Mouse (Mus musculus): ENCODE results near the gene Bach2. TPM values are rescaled to one million over a fixed set of nuclear protein-coding genes. Genes with fewer than 3 reads are reported as not detected.

Gene Bach2
- polyA plus RNA-seq, 2 experiments, result 0.45 to 0.67 TPM

GRCm38 (mm10) chr4:32549150-32549549 is 310.5 kb downstream of the Bach2 start:
- Histone ChIP-seq H3K9me3 (ENCODE audit: control insufficient read depth, low read length) (no peaks in the 10 kb centered on the region), H3K27ac (no peak overlapping the region), H3K4me2 (ENCODE audit: low read depth) (no peak overlapping the region), H3K4me1 (replicated peaks; ENCODE audit: control insufficient read depth in 2 of 2, insufficient read depth in 2 of 2, low read length in 1 of 2) (no peaks in the 10 kb centered on the region), H3K4me3 (ENCODE audit: insufficient read depth in 1 of 2, low read depth in 2 of 2, low read length in 2 of 2) (no peak overlapping the region), H3K9ac (replicated peaks) (no peak overlapping the region), H3K27me3 (ENCODE audit: control insufficient read depth, insufficient read depth, low read length) (no peaks in the 10 kb centered on the region), H3K36me3 (replicated peaks; ENCODE audit: control insufficient read depth, insufficient read depth, low read depth) (no peaks in the 10 kb centered on the region)
- no peak for TF ChIP-seq EP300 (IDR thresholded peaks at IDR 0.05; ENCODE audit: low read depth)
- no peak for TF ChIP-seq CTCF (IDR thresholded peaks at IDR 0.05; ENCODE audit: low read depth)
- ATAC-seq (ENCODE audit: insufficient read depth), result no peak
- no peak for DNase-seq (ENCODE audit: low read depth in 3 of 3, low spot score in 3 of 3)
- WGBS (ENCODE audit: insufficient replicate concordance), result 56% methylated on average over 1 of the region's 1 CpGs

DNA sequence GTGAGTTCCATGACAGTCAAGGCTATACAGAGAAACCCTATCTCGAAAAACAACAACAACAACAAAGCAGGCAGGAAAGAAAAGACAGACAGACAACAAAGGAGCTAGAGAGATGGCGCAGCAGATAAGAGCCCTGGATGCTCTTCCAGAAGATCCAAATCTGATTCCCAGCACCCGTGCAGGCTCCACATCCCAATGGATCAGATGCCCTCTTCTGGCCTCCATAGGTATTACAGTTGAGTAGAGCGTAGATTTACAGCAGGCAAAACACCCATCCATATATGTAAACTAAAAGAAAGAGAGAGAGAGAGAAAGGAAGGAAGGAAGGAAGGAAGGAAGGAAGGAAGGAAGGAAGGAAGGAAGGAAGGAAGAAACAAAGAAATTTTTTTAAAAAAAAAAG is 312.7 kb downstream of the Bach2 start:
- no peak overlapping the region for H3K4me2 ChIP-seq (ENCODE audit: low read depth)
- no peaks in the 10 kb centered on the region for H3K9me3 ChIP-seq (ENCODE audit: control insufficient read depth, low read length)
- no peak for TF ChIP-seq EP300 (IDR thresholded peaks at IDR 0.05; ENCODE audit: low read depth)
- TF ChIP-seq CTCF (IDR thresholded peaks at IDR 0.05; ENCODE audit: low read depth), result peak; percentile 56
- 42% methylated on average over 4 of the region's 4 CpGs for WGBS (ENCODE audit: insufficient replicate concordance)
- H3K4me1 ChIP-seq (replicated peaks; ENCODE audit: control insufficient read depth in 2 of 2, insufficient read depth in 2 of 2, low read length in 1 of 2), result no peaks in the 10 kb centered on the region
- no peaks in the 10 kb centered on the region for H3K36me3 ChIP-seq (replicated peaks; ENCODE audit: control insufficient read depth, insufficient read depth, low read depth)
- DNase-seq (ENCODE audit: low read depth in 3 of 3, low spot score in 3 of 3) (no peak), ATAC-seq (ENCODE audit: insufficient read depth) (no peak)
- no peak overlapping the region for H3K4me3 ChIP-seq (ENCODE audit: insufficient read depth in 1 of 2, low read depth in 2 of 2, low read length in 2 of 2)
- no peak overlapping the region for H3K9ac ChIP-seq (replicated peaks)
- no peaks in the 10 kb centered on the region for H3K27me3 ChIP-seq (ENCODE audit: control insufficient read depth, insufficient read depth, low read length)
- H3K27ac ChIP-seq, result no peak overlapping the region

GRCm38 (mm10) chr4:32555506-32555905 is 316.9 kb downstream of the Bach2 start:
- H3K9me3 ChIP-seq (ENCODE audit: control insufficient read depth, low read length), result no peaks in the 10 kb centered on the region
- 65% methylated on average over 7 of the region's 7 CpGs for WGBS (ENCODE audit: insufficient replicate concordance)
- 0 out of 4 replicates have a peak, but pooled peaks cover 0 to 2% of the 10 kb centered on the region in 2 experiments for H3K4me1 ChIP-seq (replicated peaks; ENCODE audit: control insufficient read depth in 2 of 2, insufficient read depth in 2 of 2, low read length in 1 of 2)
- no peaks in the 10 kb centered on the region for H3K27me3 ChIP-seq (ENCODE audit: control insufficient read depth, insufficient read depth, low read length)
- no peak for TF ChIP-seq EP300 (IDR thresholded peaks at IDR 0.05; ENCODE audit: low read depth)
- no peak for TF ChIP-seq CTCF (IDR thresholded peaks at IDR 0.05; ENCODE audit: low read depth)
- H3K9ac ChIP-seq (replicated peaks), result no peak overlapping the region
- no peak overlapping the region for H3K27ac ChIP-seq
- ATAC-seq (ENCODE audit: insufficient read depth), result no peak
- no peaks in the 10 kb centered on the region for H3K36me3 ChIP-seq (replicated peaks; ENCODE audit: control insufficient read depth, insufficient read depth, low read depth)
- DNase-seq (ENCODE audit: low read depth in 3 of 3, low spot score in 3 of 3), result no peak
- no peak overlapping the region for H3K4me2 ChIP-seq (ENCODE audit: low read depth)
- no peak overlapping the region for H3K4me3 ChIP-seq (ENCODE audit: insufficient read depth in 1 of 2, low read depth in 2 of 2, low read length in 2 of 2)

DNA sequence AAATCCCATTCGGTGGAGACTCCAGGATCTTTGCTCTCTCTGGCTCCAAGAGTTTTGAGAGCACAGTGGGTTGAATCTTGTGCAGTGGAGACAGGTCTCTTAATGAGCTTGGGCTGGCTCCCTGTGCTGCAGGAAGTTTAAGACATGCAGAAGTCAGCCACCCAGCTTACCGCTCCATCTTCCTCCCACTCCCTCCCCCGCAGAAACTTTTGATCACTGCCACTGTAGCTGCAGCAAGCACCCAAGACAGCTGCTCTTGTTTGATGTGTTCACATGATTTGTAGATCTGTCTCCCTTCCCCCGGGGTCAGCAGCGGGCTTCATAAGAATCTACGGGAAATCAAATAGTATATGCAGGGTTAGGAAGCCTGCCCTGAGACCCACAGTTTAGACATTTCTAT is 321.6 kb downstream of the Bach2 start:
- H3K4me3 ChIP-seq (ENCODE audit: insufficient read depth in 1 of 2, low read depth in 2 of 2, low read length in 2 of 2), result no peak overlapping the region
- no peaks in the 10 kb centered on the region for H3K36me3 ChIP-seq (replicated peaks; ENCODE audit: control insufficient read depth, insufficient read depth, low read depth)
- peaks cover 0 to 9% of the 10 kb centered on the region in 2 experiments; a peak in 1 of 4 replicates for H3K4me1 ChIP-seq (replicated peaks; ENCODE audit: control insufficient read depth in 2 of 2, insufficient read depth in 2 of 2, low read length in 1 of 2)
- DNase-seq (ENCODE audit: low read depth in 3 of 3, low spot score in 3 of 3) (no peak), ATAC-seq (ENCODE audit: insufficient read depth) (no peak)
- H3K4me2 ChIP-seq (ENCODE audit: low read depth), result no peak overlapping the region
- no peaks in the 10 kb centered on the region for H3K27me3 ChIP-seq (ENCODE audit: control insufficient read depth, insufficient read depth, low read length)
- no peak overlapping the region for H3K27ac ChIP-seq
- H3K9ac ChIP-seq (replicated peaks), result no peak overlapping the region
- no peaks in the 10 kb centered on the region for H3K9me3 ChIP-seq (ENCODE audit: control insufficient read depth, low read length)
- 36% methylated on average over 6 of the region's 6 CpGs for WGBS (ENCODE audit: insufficient replicate concordance)
- no peak for TF ChIP-seq CTCF (IDR thresholded peaks at IDR 0.05; ENCODE audit: low read depth)
- no peak for TF ChIP-seq EP300 (IDR thresholded peaks at IDR 0.05; ENCODE audit: low read depth)

DNA sequence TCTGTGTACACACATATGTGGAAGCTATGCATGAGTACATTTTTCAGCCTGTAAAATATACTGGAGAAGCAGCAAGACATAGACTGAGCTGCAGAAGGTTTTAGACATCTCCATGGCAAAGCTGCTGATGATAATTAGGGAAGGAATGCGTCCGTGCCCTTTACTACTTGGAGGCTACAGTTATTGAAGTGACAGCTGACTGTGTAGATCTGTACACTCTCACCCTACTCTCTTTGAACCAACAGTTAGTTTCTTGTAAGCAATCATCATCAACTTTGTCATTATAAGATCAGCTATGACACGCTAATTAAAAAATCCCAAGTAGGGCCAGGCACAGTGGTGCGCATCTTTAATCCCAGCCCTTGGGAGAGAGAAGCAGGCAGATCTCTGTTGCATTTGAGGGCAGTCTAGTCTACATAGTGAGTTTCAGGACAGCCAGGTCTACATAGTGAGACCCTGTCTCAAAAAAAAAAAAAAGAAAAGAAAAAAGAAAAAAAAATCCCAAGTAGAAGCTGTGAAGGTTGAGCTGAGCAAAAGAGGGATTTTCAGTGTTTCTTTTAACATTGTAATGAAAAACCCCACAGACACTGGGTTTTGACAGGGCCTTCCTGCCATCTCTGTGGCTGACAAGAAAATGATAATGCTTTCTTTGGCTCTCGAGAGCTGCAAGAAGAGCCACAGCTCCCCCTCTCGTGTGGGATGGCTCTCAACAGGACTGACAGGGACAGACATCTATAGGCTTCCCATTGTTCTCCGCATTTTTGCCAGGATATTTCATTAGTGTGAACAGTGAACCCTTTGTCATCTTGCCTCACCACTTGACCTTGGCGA is 322.3 kb downstream of the Bach2 start:
- H3K4me1 ChIP-seq (replicated peaks; ENCODE audit: control insufficient read depth in 2 of 2, insufficient read depth in 2 of 2, low read length in 1 of 2), result peaks cover 0 to 9% of the 10 kb centered on the region in 2 experiments; a peak in 1 of 4 replicates
- H3K27ac ChIP-seq, result no peak overlapping the region
- no peak overlapping the region for H3K9ac ChIP-seq (replicated peaks)
- H3K36me3 ChIP-seq (replicated peaks; ENCODE audit: control insufficient read depth, insufficient read depth, low read depth), result no peaks in the 10 kb centered on the region
- DNase-seq (ENCODE audit: low read depth in 3 of 3, low spot score in 3 of 3), result no peak
- no peak overlapping the region for H3K4me2 ChIP-seq (ENCODE audit: low read depth)
- no peak overlapping the region for H3K4me3 ChIP-seq (ENCODE audit: insufficient read depth in 1 of 2, low read depth in 2 of 2, low read length in 2 of 2)
- TF ChIP-seq EP300 (IDR thresholded peaks at IDR 0.05; ENCODE audit: low read depth) (no peak), CTCF (IDR thresholded peaks at IDR 0.05; ENCODE audit: low read depth) (peak; percentile 32)
- no peaks in the 10 kb centered on the region for H3K27me3 ChIP-seq (ENCODE audit: control insufficient read depth, insufficient read depth, low read length)
- WGBS (ENCODE audit: insufficient replicate concordance), result 58% methylated on average over 8 of the region's 8 CpGs
- no peaks in the 10 kb centered on the region for H3K9me3 ChIP-seq (ENCODE audit: control insufficient read depth, low read length)
- ATAC-seq (ENCODE audit: insufficient read depth), result no peak
